Mouse (Mus musculus) brain, embryonic 14.5 days (tissue): ENCODE measurements at regions not wholly inside any gene's neighbourhood (a gene's known extent, or its start where the extent isn't known, plus 50 kb on each side); places are given as distances from the start of the nearest gene placed in this dataset.

ENCODE experiments used
- CTCF ChIP-seq: fragments of 200-500 bp; IDR thresholded peaks from 2 replicates; pipeline ENCODE4 v1.5.1; 2012; ENCODE audit warnings: inconsistent platforms, mild to moderate bottlenecking, moderate library complexity, borderline replicate concordance; ENCODE audit not compliant: insufficient read depth, insufficient read length; ENCODE audit errors: extremely low read depth
- POLR2A ChIP-seq: fragments of 200-500 bp; IDR thresholded peaks from 2 replicates; pipeline ENCODE4 v1.6.1; 2012; ENCODE audit warnings: mild to moderate bottlenecking, inconsistent platforms, borderline replicate concordance; ENCODE audit not compliant: poor library complexity, insufficient read depth, insufficient read length, severe bottlenecking; ENCODE audit errors: extremely low read depth

- TF ChIP-seq CTCF (no peak), POLR2A (no peak)
These were observed 104.3 kb upstream of the Veph1 start for GRCm38 (mm10) chr3:66400791-66401568.
